Mouse (Mus musculus): ENCODE results near the gene Vwa1. TPM values are rescaled to one million over a fixed set of nuclear protein-coding genes. Genes with fewer than 3 reads are reported as not detected.

Vwa1 gene
- polyA plus RNA-seq, 1 experiment from 2014 or later, result 0.49 TPM

Small RNA genes within 50 kb of the gene (microRNA-seq; reads per million reads assigned to microRNA genes)
- gene Gm27743, result not detected

Other genes starting within 250 kb of the Vwa1 start
- gene Nadk, start 212.3 kb downstream of the Vwa1 start, polyA plus RNA-seq (2016; fragmentation: Nextera tagmentation; extraction: Ambion mirVana), result 75.9 and 78.0 TPM in 2 replicates
- 7.1 and 7.3 TPM in 2 replicates for gene Slc35e2, start 173.3 kb downstream of the Vwa1 start, polyA plus RNA-seq (2016; fragmentation: Nextera tagmentation; extraction: Ambion mirVana)
- 41.1 and 45.5 TPM in 2 replicates for gene Cdk11b, start 149.8 kb downstream of the Vwa1 start, polyA plus RNA-seq (2016; fragmentation: Nextera tagmentation; extraction: Ambion mirVana)
- gene Gm10563, start 129.3 kb downstream of the Vwa1 start, polyA plus RNA-seq (2016; fragmentation: Nextera tagmentation; extraction: Ambion mirVana), result not detected in 2 replicates
- gene Mmp23, start 121.3 kb downstream of the Vwa1 start, polyA plus RNA-seq (2016; fragmentation: Nextera tagmentation; extraction: Ambion mirVana), result 8.1 and 9.2 TPM in 2 replicates
- gene Mib2, start 105.5 kb downstream of the Vwa1 start, polyA plus RNA-seq (2016; fragmentation: Nextera tagmentation; extraction: Ambion mirVana), result 7.2 and 7.4 TPM in 2 replicates
- 1.9 and 2.0 TPM in 2 replicates for gene Fndc10, start 80.4 kb downstream of the Vwa1 start, polyA plus RNA-seq (2016; fragmentation: Nextera tagmentation; extraction: Ambion mirVana)
- 80.8 and 91.2 TPM in 2 replicates for gene Ssu72, start 69.9 kb downstream of the Vwa1 start, polyA plus RNA-seq (2016; fragmentation: Nextera tagmentation; extraction: Ambion mirVana)
- gene Tmem240, start 39.9 kb downstream of the Vwa1 start, polyA plus RNA-seq (2016; fragmentation: Nextera tagmentation; extraction: Ambion mirVana), result 0.17 and 0.24 TPM in 2 replicates
- 101 and 110 TPM in 2 replicates for gene Atad3a, start 13.6 kb downstream of the Vwa1 start, polyA plus RNA-seq (2016; fragmentation: Nextera tagmentation; extraction: Ambion mirVana)
- 0.32 TPM in 2 replicates for gene Tmem88b, start 11.2 kb upstream of the Vwa1 start, polyA plus RNA-seq (2016; fragmentation: Nextera tagmentation; extraction: Ambion mirVana)
- gene Ankrd65, start 15.7 kb upstream of the Vwa1 start, polyA plus RNA-seq (2016; fragmentation: Nextera tagmentation; extraction: Ambion mirVana), result not detected in 2 replicates
- 223 and 228 TPM in 2 replicates for gene Mrpl20, start 28.2 kb upstream of the Vwa1 start, polyA plus RNA-seq (2016; fragmentation: Nextera tagmentation; extraction: Ambion mirVana)
- 98.8 and 101 TPM in 2 replicates for gene Ccnl2, start 37.8 kb upstream of the Vwa1 start, polyA plus RNA-seq (2016; fragmentation: Nextera tagmentation; extraction: Ambion mirVana)
- 146 and 153 TPM in 2 replicates for gene Aurkaip1, start 56.6 kb upstream of the Vwa1 start, polyA plus RNA-seq (2016; fragmentation: Nextera tagmentation; extraction: Ambion mirVana)
- gene Mxra8, start 65.0 kb upstream of the Vwa1 start, polyA plus RNA-seq (2016; fragmentation: Nextera tagmentation; extraction: Ambion mirVana), result 8.1 and 9.2 TPM in 2 replicates
- gene Dvl1, start 72.7 kb upstream of the Vwa1 start, polyA plus RNA-seq (2016; fragmentation: Nextera tagmentation; extraction: Ambion mirVana), result 10.7 and 12.1 TPM in 2 replicates
- gene Tas1r3, start 88.7 kb upstream of the Vwa1 start, polyA plus RNA-seq (2016; fragmentation: Nextera tagmentation; extraction: Ambion mirVana), result 0.07 and 0.11 TPM in 2 replicates
- 10.3 and 10.8 TPM in 2 replicates for gene Cptp, start 94.7 kb upstream of the Vwa1 start, polyA plus RNA-seq (2016; fragmentation: Nextera tagmentation; extraction: Ambion mirVana)
- 50.0 and 51.4 TPM in 2 replicates for gene Ints11, start 94.8 kb upstream of the Vwa1 start, polyA plus RNA-seq (2016; fragmentation: Nextera tagmentation; extraction: Ambion mirVana)
- gene Pusl1, start 117.1 kb upstream of the Vwa1 start, polyA plus RNA-seq (2016; fragmentation: Nextera tagmentation; extraction: Ambion mirVana), result 32.7 and 33.6 TPM in 2 replicates
- 13.4 and 13.6 TPM in 2 replicates for gene Acap3, start 117.1 kb upstream of the Vwa1 start, polyA plus RNA-seq (2016; fragmentation: Nextera tagmentation; extraction: Ambion mirVana)
- gene Ube2j2, start 169.1 kb upstream of the Vwa1 start, polyA plus RNA-seq (2016; fragmentation: Nextera tagmentation; extraction: Ambion mirVana), result 106 and 111 TPM in 2 replicates
- gene C1qtnf12, start 187.6 kb upstream of the Vwa1 start, polyA plus RNA-seq (2016; fragmentation: Nextera tagmentation; extraction: Ambion mirVana), result 45.0 and 48.8 TPM in 2 replicates
- gene B3galt6, start 218.0 kb upstream of the Vwa1 start, polyA plus RNA-seq (2016; fragmentation: Nextera tagmentation; extraction: Ambion mirVana), result 8.2 and 8.7 TPM in 2 replicates
- gene Sdf4, start 218.2 kb upstream of the Vwa1 start, polyA plus RNA-seq (2016; fragmentation: Nextera tagmentation; extraction: Ambion mirVana), result 93.4 and 93.9 TPM in 2 replicates
- gene Tnfrsf4, start 239.1 kb upstream of the Vwa1 start, polyA plus RNA-seq (2016; fragmentation: Nextera tagmentation; extraction: Ambion mirVana), result 0.39 and 0.60 TPM in 2 replicates

Data from liver, embryonic 12.5 days (tissue).